Mouse (Mus musculus): ENCODE measurements at regions not wholly inside any gene's neighbourhood (a gene's known extent, or its start where the extent isn't known, plus 50 kb on each side); places are given as distances from the start of the nearest gene placed in this dataset.
A peak's percentile ranks its signal among the peaks of the same experiment; 100 is the strongest.

GRCm38 (mm10) chr13:90781974-90782373 is 123.2 kb downstream of the Atp6ap1l start:
- no peak overlapping the region for H3K4me2 ChIP-seq
- H3K27ac ChIP-seq: no peak overlapping the region
- 46% methylated on average over 2 of the region's 2 CpGs for WGBS
- H3K4me1 ChIP-seq: no peaks in the 10 kb centered on the region
- H3K36me3 ChIP-seq: no peaks in the 10 kb centered on the region
- no peaks in the 10 kb centered on the region for H3K9me3 ChIP-seq
- H3K9ac ChIP-seq: no peak overlapping the region
- peak; percentile 49; the same call in 1 of the 2 replicates for ATAC-seq (ENCODE audit: borderline replicate concordance, extremely low read depth, low FRiP score, low TSS enrichment)
- no peaks in the 10 kb centered on the region for H3K27me3 ChIP-seq
- no peak overlapping the region for H3K4me3 ChIP-seq

GRCm38 (mm10) chr13:90777952-90778298 is 127.2 kb downstream of the Atp6ap1l start:
- WGBS: 64% methylated on average over 4 of the region's 4 CpGs
- no peak overlapping the region for H3K27ac ChIP-seq
- H3K4me1 ChIP-seq: no peaks in the 10 kb centered on the region
- H3K36me3 ChIP-seq: no peaks in the 10 kb centered on the region
- H3K4me3 ChIP-seq: no peak overlapping the region
- no peak overlapping the region for H3K4me2 ChIP-seq
- ATAC-seq (ENCODE audit: borderline replicate concordance, extremely low read depth, low FRiP score, low TSS enrichment): no peak
- no peaks in the 10 kb centered on the region for H3K9me3 ChIP-seq
- no peaks in the 10 kb centered on the region for H3K27me3 ChIP-seq
- H3K9ac ChIP-seq: no peak overlapping the region

- H3K27me3 ChIP-seq: no peaks in the 10 kb centered on the region
- ATAC-seq (ENCODE audit: borderline replicate concordance, extremely low read depth, low FRiP score, low TSS enrichment): no peak
- 79% methylated on average over 5 of the region's 5 CpGs for WGBS
Observed at GRCm38 (mm10) chr13:90777123-90777951, 127.8 kb downstream of the Atp6ap1l start.

GRCm38 (mm10) chr13:90762154-90762553 is 143.0 kb downstream of the Atp6ap1l start:
- Histone ChIP-seq H3K9ac (no peak overlapping the region), H3K9me3 (no peaks in the 10 kb centered on the region), H3K36me3 (no peaks in the 10 kb centered on the region), H3K4me2 (no peak overlapping the region), H3K27ac (no peak overlapping the region), H3K4me1 (no peaks in the 10 kb centered on the region), H3K27me3 (no peaks in the 10 kb centered on the region), H3K4me3 (no peak overlapping the region)
- WGBS: 75% methylated on average over 2 of the region's 2 CpGs
- ATAC-seq (ENCODE audit: borderline replicate concordance, extremely low read depth, low FRiP score, low TSS enrichment): no peak

More at GRCm38 (mm10) chr13:90777123-90777951, 127.8 kb downstream of the Atp6ap1l start:
- H3K4me3 ChIP-seq: no peak overlapping the region
- H3K4me1 ChIP-seq: no peaks in the 10 kb centered on the region
- no peak overlapping the region for H3K9ac ChIP-seq
- H3K4me2 ChIP-seq: no peak overlapping the region
- no peak overlapping the region for H3K27ac ChIP-seq
- no peaks in the 10 kb centered on the region for H3K36me3 ChIP-seq
- no peaks in the 10 kb centered on the region for H3K9me3 ChIP-seq

- H3K4me1 ChIP-seq: no peaks in the 10 kb centered on the region
- H3K27ac ChIP-seq: no peak overlapping the region
- no peaks in the 10 kb centered on the region for H3K36me3 ChIP-seq
- H3K9ac ChIP-seq: no peak overlapping the region
- no peak overlapping the region for H3K4me3 ChIP-seq
- no peak overlapping the region for H3K4me2 ChIP-seq
- WGBS: 48% methylated on average over 4 of the region's 4 CpGs
- no peak for ATAC-seq (ENCODE audit: borderline replicate concordance, extremely low read depth, low FRiP score, low TSS enrichment)
- no peaks in the 10 kb centered on the region for H3K27me3 ChIP-seq
- no peaks in the 10 kb centered on the region for H3K9me3 ChIP-seq
Observed at GRCm38 (mm10) chr13:90760516-90761050, 144.6 kb downstream of the Atp6ap1l start.

GRCm38 (mm10) chr13:90754451-90754850 is 150.7 kb downstream of the Atp6ap1l start:
- no peak overlapping the region for H3K4me3 ChIP-seq
- no peak overlapping the region for H3K9ac ChIP-seq
- H3K4me1 ChIP-seq: no peaks in the 10 kb centered on the region
- WGBS: 62% methylated on average over 3 of the region's 3 CpGs
- H3K27me3 ChIP-seq: no peaks in the 10 kb centered on the region
- no peaks in the 10 kb centered on the region for H3K36me3 ChIP-seq
- ATAC-seq (ENCODE audit: borderline replicate concordance, extremely low read depth, low FRiP score, low TSS enrichment): no peak
- H3K9me3 ChIP-seq: no peaks in the 10 kb centered on the region
- H3K27ac ChIP-seq: no peak overlapping the region
- H3K4me2 ChIP-seq: no peak overlapping the region

- Histone ChIP-seq H3K27ac (no peak overlapping the region), H3K4me3 (no peak overlapping the region), H3K9me3 (no peaks in the 10 kb centered on the region), H3K4me1 (no peaks in the 10 kb centered on the region), H3K9ac (no peak overlapping the region), H3K4me2 (no peak overlapping the region), H3K27me3 (no peaks in the 10 kb centered on the region), H3K36me3 (no peaks in the 10 kb centered on the region)
- WGBS: 58% methylated on average over 1 of the region's 1 CpGs
- no peak for ATAC-seq (ENCODE audit: borderline replicate concordance, extremely low read depth, low FRiP score, low TSS enrichment)
Observed at GRCm38 (mm10) chr13:90749741-90750140, 155.4 kb downstream of the Atp6ap1l start.

GRCm38 (mm10) chr13:90745063-90745462 is 160.1 kb downstream of the Atp6ap1l start:
- WGBS: 5% methylated on average over 1 of the region's 1 CpGs
- H3K27ac ChIP-seq: 0 out of 2 replicates have a peak overlapping the region, but pooled peaks have one; percentile 0
- ATAC-seq (ENCODE audit: borderline replicate concordance, extremely low read depth, low FRiP score, low TSS enrichment): no peak

GRCm38 (mm10) chr13:90742615-90743402 is 162.3 kb downstream of the Atp6ap1l start:
- Histone ChIP-seq H3K4me2 (no peak overlapping the region), H3K27me3 (no peaks in the 10 kb centered on the region), H3K4me1 (no peaks in the 10 kb centered on the region), H3K4me3 (no peak overlapping the region), H3K27ac (no peak overlapping the region), H3K9ac (no peak overlapping the region), H3K9me3 (no peaks in the 10 kb centered on the region), H3K36me3 (no peaks in the 10 kb centered on the region)
- no peak for ATAC-seq (ENCODE audit: borderline replicate concordance, extremely low read depth, low FRiP score, low TSS enrichment)
- 72% methylated on average over 4 of the region's 4 CpGs for WGBS

More at GRCm38 (mm10) chr13:90745063-90745462, 160.1 kb downstream of the Atp6ap1l start:
- Histone ChIP-seq H3K4me3 (no peak overlapping the region), H3K4me2 (no peak overlapping the region), H3K36me3 (no peaks in the 10 kb centered on the region), H3K9ac (no peak overlapping the region), H3K9me3 (no peaks in the 10 kb centered on the region), H3K4me1 (no peaks in the 10 kb centered on the region), H3K27me3 (no peaks in the 10 kb centered on the region)

GRCm38 (mm10) chr13:90739797-90740196 is 165.4 kb downstream of the Atp6ap1l start:
- no peak overlapping the region for H3K9ac ChIP-seq
- no peaks in the 10 kb centered on the region for H3K9me3 ChIP-seq
- no peaks in the 10 kb centered on the region for H3K27me3 ChIP-seq
- no peak overlapping the region for H3K4me3 ChIP-seq
- no peak overlapping the region for H3K4me2 ChIP-seq
- H3K36me3 ChIP-seq: no peaks in the 10 kb centered on the region
- ATAC-seq (ENCODE audit: borderline replicate concordance, extremely low read depth, low FRiP score, low TSS enrichment): no peak
- no peaks in the 10 kb centered on the region for H3K4me1 ChIP-seq
- no peak overlapping the region for H3K27ac ChIP-seq
- 76% methylated on average over 1 of the region's 1 CpGs for WGBS

- WGBS: 48% methylated on average over 3 of the region's 3 CpGs
- no peak overlapping the region for H3K9ac ChIP-seq
- no peaks in the 10 kb centered on the region for H3K4me1 ChIP-seq
- H3K36me3 ChIP-seq: no peaks in the 10 kb centered on the region
- peak; percentile 49 for ATAC-seq (ENCODE audit: borderline replicate concordance, extremely low read depth, low FRiP score, low TSS enrichment)
- no peak overlapping the region for H3K4me2 ChIP-seq
- no peaks in the 10 kb centered on the region for H3K27me3 ChIP-seq
- peak overlapping the region; percentile 67 for H3K27ac ChIP-seq
- H3K9me3 ChIP-seq: no peaks in the 10 kb centered on the region
- H3K4me3 ChIP-seq: no peak overlapping the region
Observed at GRCm38 (mm10) chr13:90738513-90738912, 166.6 kb downstream of the Atp6ap1l start.

- H3K4me3 ChIP-seq: no peak overlapping the region
Observed at GRCm38 (mm10) chr13:90733265-90733664, 171.9 kb downstream of the Atp6ap1l start.

More at GRCm38 (mm10) chr13:90733265-90733664, 171.9 kb downstream of the Atp6ap1l start:
- H3K36me3 ChIP-seq: no peaks in the 10 kb centered on the region
- 97% methylated on average over 3 of the region's 3 CpGs for WGBS
- no peak overlapping the region for H3K27ac ChIP-seq
- ATAC-seq (ENCODE audit: borderline replicate concordance, extremely low read depth, low FRiP score, low TSS enrichment): no peak
- H3K4me1 ChIP-seq: no peaks in the 10 kb centered on the region
- H3K9me3 ChIP-seq: no peaks in the 10 kb centered on the region
- no peak overlapping the region for H3K4me2 ChIP-seq
- H3K9ac ChIP-seq: no peak overlapping the region
- no peaks in the 10 kb centered on the region for H3K27me3 ChIP-seq
